Mouse (Mus musculus) E14TG2a.4 (cell line): ENCODE data around the gene Macrod2.

ENCODE experiments used
- CTCF ChIP-seq: conservative IDR thresholded peaks from 2 replicates; pipeline ENCODE4 v1.5.1; 2014; ENCODE audit warnings: low read length
- NANOG ChIP-seq: IDR thresholded peaks from 2 replicates; pipeline ENCODE4 v1.6.1; 2014; ENCODE audit warnings: borderline replicate concordance, low read length, mixed read lengths

DNA sequence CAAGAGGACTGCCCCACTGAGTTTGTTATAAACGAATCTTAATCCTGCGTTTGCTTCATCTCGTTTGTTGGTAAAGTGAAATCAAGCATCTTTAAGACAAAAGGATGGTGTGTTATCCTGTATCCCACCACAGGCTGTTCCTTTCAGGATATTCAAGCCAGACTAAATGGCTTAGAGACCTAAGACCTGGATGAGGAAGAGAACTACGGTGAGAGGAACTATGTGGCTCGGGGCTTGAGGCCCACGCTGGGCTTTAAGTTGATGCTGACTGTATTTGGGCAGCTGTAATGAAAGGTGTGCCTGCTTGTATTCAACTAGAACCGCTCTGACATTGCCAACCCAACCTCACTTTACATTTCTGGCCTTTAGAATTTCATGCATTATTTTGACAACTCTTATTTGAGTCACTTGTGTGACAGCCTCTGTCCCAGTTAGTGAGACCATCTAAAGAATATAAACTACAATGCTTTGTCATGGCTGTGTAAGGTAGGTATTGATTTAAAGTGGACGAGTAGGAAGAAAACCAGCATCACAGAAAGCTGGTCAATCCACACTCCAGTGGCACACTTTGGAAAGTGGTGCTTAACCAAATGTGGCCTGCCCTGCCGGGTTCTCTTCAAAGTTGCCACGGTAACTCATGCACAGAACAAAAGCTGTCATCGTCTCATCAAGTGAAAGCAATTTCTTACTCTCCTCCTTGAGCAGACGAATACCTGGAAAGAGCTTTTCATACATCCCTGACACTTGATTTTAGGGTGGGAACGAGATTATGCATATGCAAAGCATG is 272.3 kb downstream of the Macrod2 start:
- TF ChIP-seq CTCF (no peak), NANOG (no peak)
